Mouse (Mus musculus): ENCODE measurements at regions not wholly inside any gene's neighbourhood (a gene's known extent, or its start where the extent isn't known, plus 50 kb on each side); places are given as distances from the start of the nearest gene placed in this dataset.

DNA sequence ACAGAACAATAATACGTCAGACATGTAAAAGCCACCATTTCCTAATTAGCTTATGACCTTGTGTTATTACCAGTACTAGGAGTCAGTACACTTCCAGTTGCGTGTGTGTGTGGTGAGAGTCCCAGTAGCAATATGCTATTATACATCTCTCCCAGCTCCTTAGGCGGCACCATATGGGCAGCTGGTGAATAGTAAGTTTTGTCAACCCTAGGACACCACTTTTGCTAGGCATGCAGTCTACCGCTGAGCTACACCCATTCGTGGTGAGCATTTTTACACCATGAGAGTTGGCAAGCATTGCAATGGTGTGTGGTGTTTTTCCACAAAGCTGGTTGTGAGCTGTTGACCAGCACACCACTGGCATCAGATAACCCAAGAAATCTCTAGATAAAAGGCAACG lies 53.8 kb upstream of the 1110032F04Rik start:
- TF ChIP-seq USF2 (IDR thresholded peaks at IDR 0.05; ENCODE audit: borderline replicate concordance in 1 of 2, insufficient read depth in 1 of 2, low read depth in 1 of 2, low read length in 2 of 2) = no peak
- no peak for TF ChIP-seq HCFC1 (IDR thresholded peaks at IDR 0.05; ENCODE audit: low read depth, low read length)
- TF ChIP-seq BHLHE40 (IDR thresholded peaks at IDR 0.05; ENCODE audit: borderline replicate concordance, low read depth, low read length) = no peak
- no peak for TF ChIP-seq NELFE (IDR thresholded peaks at IDR 0.05; ENCODE audit: low read depth, low read length)
- no peak for TF ChIP-seq MYC (IDR thresholded peaks at IDR 0.05; ENCODE audit: low read depth, low read length)
- no peak for TF ChIP-seq MEF2A (IDR thresholded peaks at IDR 0.05; ENCODE audit: extremely low read depth, insufficient replicate concordance, low read depth, low read length, poor library complexity, severe bottlenecking)
- TF ChIP-seq EP300 (IDR thresholded peaks at IDR 0.05; ENCODE audit: low read depth in 1 of 2, low read length in 2 of 2) = no peak
- no peak for TF ChIP-seq RCOR1 (IDR thresholded peaks at IDR 0.05; ENCODE audit: low read depth, low read length)
- TF ChIP-seq SMC3 (IDR thresholded peaks at IDR 0.05; ENCODE audit: low read depth, low read length) = no peak
- TF ChIP-seq TBP (IDR thresholded peaks at IDR 0.05; ENCODE audit: low read depth, low read length) = no peak
- no peaks in the 10 kb centered on the region for H3K4me1 ChIP-seq (ENCODE audit: control insufficient read depth in 1 of 2, insufficient read depth in 2 of 2, low read length in 2 of 2)

DNA sequence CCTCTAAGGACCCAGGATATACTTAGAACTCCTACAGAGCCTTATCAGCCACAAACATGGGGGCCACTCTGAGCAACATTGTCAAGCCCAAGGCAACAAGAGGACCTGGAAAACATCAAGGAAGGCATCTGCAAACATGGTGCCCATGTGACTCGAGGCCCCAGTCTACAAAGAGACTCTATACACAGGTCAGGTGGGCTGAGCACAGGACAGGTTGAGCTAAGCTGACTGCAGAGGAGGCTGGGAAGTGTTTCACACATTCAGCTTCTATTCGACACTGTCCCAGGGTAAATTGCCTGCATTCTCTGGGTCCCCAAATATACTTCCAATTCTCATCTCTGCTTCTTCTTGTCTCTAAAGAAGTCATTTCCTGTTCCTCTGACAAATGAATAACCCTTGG lies 52.1 kb upstream of the 1110032F04Rik start:
- Histone ChIP-seq H3K36me3 (ENCODE audit: control insufficient read depth in 1 of 2, insufficient read depth in 2 of 2, low read length in 2 of 2) (no peaks in the 10 kb centered on the region), H3K9ac (ENCODE audit: control insufficient read depth, low read depth, low read length, poor library complexity, severe bottlenecking) (no peak overlapping the region), H3K4me1 (ENCODE audit: control insufficient read depth in 1 of 2, insufficient read depth in 2 of 2, low read length in 2 of 2) (no peaks in the 10 kb centered on the region), H3K79me2 (ENCODE audit: control insufficient read depth, insufficient read depth, low read length, poor library complexity) (no peaks in the 10 kb centered on the region), H3K4me3 (ENCODE audit: control insufficient read depth in 1 of 2, insufficient read depth in 1 of 2, low read depth in 2 of 2, low read length in 2 of 2) (no peak overlapping the region), H3K27me3 (ENCODE audit: control insufficient read depth in 1 of 2, insufficient read depth in 2 of 2, low read length in 2 of 2) (peaks cover 0 to 2% of the 10 kb centered on the region in 2 experiments; a peak in 3 of 4 replicates), H3K9me3 (replicated peaks; ENCODE audit: insufficient read depth, low read length) (no peaks in the 10 kb centered on the region), H3K27ac (ENCODE audit: control insufficient read depth, low read depth, low read length) (no peak overlapping the region)
- TF ChIP-seq CTCF (IDR thresholded peaks at IDR 0.05 in 2 of 3, conservative IDR thresholded peaks at IDR 0.05 in 1 of 3; ENCODE audit: control insufficient read depth in 1 of 3, insufficient read depth in 1 of 3, low read depth in 2 of 3, low read length in 3 of 3, poor library complexity in 1 of 3, severe bottlenecking in 1 of 3) (no peak), RAD21 (IDR thresholded peaks at IDR 0.05; ENCODE audit: low read depth, low read length) (no peak), TBP (IDR thresholded peaks at IDR 0.05; ENCODE audit: low read depth, low read length) (no peak), MAZ (IDR thresholded peaks at IDR 0.05; ENCODE audit: low read depth, low read length) (no peak), ZC3H11A (IDR thresholded peaks at IDR 0.05; ENCODE audit: low read depth, low read length) (no peak)
- DNase-seq (ENCODE audit: low read depth, low spot score) = no peak

More for the DNA sequence above, 53.8 kb upstream of the 1110032F04Rik start:
- Histone ChIP-seq H3K4me3 (ENCODE audit: control insufficient read depth in 1 of 2, insufficient read depth in 1 of 2, low read depth in 2 of 2, low read length in 2 of 2) (no peak overlapping the region), H3K79me2 (ENCODE audit: control insufficient read depth, insufficient read depth, low read length, poor library complexity) (no peaks in the 10 kb centered on the region), H3K27me3 (ENCODE audit: control insufficient read depth in 1 of 2, insufficient read depth in 2 of 2, low read length in 2 of 2) (peaks cover 0 to 2% of the 10 kb centered on the region in 2 experiments; a peak in 2 of 4 replicates), H3K9ac (ENCODE audit: control insufficient read depth, low read depth, low read length, poor library complexity, severe bottlenecking) (no peak overlapping the region), H3K9me3 (replicated peaks; ENCODE audit: insufficient read depth, low read length) (no peaks in the 10 kb centered on the region), H3K36me3 (ENCODE audit: control insufficient read depth in 1 of 2, insufficient read depth in 2 of 2, low read length in 2 of 2) (no peaks in the 10 kb centered on the region), H3K27ac (ENCODE audit: control insufficient read depth, low read depth, low read length) (no peak overlapping the region)
- no peak for DNase-seq (ENCODE audit: low read depth, low spot score)

Data from MEL (cell line).